Mouse (Mus musculus) G1E (cell line): Measurements from ENCODE around the gene Lat.

Experiments used
- GATA1 ChIP-seq: IDR thresholded peaks from 2 replicates; pipeline ENCODE4 v1.6.1; 2012; ENCODE audit warnings: borderline replicate concordance, low read length, inconsistent platforms, mixed read lengths
- TAL1 ChIP-seq: conservative IDR thresholded peaks from 2 replicates; pipeline ENCODE4 v1.6.1; 2012; ENCODE audit warnings: low read depth, low read length, inconsistent platforms, mixed read lengths

DNA sequence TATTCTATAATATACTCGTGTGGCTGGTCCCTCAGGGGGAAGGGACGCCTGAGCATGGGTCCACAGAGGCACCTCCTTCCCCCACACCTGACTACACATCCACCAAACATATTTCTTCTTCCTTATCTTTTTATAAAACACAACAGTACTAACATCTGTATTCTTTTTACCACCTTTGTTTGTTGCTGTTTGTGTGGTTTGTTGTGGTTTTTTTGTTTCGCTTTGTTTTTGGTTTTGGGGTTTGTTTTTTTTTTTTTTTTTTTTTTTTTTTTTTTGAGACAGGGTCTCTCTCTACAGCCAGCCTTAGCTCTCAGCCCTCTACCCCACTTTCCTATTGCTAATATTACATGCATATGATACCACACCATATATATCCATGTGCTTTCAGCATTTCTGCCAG is 23.4 kb downstream of the Lat start:
- TF ChIP-seq TAL1: no peak
- no peak for TF ChIP-seq GATA1
